Mouse (Mus musculus) erythroblast, embryonic 14.5 days (primary cell): Measurements from ENCODE around the gene S100a7a.

Source experiments
- GATA1 ChIP-seq: IDR thresholded peaks from 2 replicates; pipeline ENCODE4 v1.6.1; 2012; ENCODE audit warnings: low read length, inconsistent platforms, mixed read lengths
- TAL1 ChIP-seq: IDR thresholded peaks from 3 replicates; pipeline ENCODE4 v1.6.1; 2012; ENCODE audit warnings: low read length, inconsistent platforms, mixed read lengths

- TF ChIP-seq GATA1 (no peak), TAL1 (no peak)
Measured at GRCm38 (mm10) chr3:90604416-90604815, 49.4 kb upstream of the S100a7a start.
